Mouse (Mus musculus) forebrain, embryonic 12.5 days (tissue): ENCODE results near the gene Wnk2. TPM values are rescaled to one million over a fixed set of nuclear protein-coding genes. Genes with fewer than 3 reads are reported as not detected.

Source experiments
- ATAC-seq: fragments of 200-750 bp; cut with Nextera tagmentation; 2 replicates; pipeline ENCODE4 v1.8.0; 2017; ENCODE audit warnings: moderate TSS enrichment; ENCODE audit not compliant: low FRiP score
- H3K27ac ChIP-seq: fragments of 300-500 bp; sonication (generic); 2 replicates; pipeline ENCODE4 v1.5.1; 2016; ENCODE audit warnings: mild to moderate bottlenecking
- H3K27me3 ChIP-seq: fragments of 300-500 bp; sonication (generic); 2 replicates; pipeline ENCODE4 v1.6.1; 2016; ENCODE audit warnings: mild to moderate bottlenecking
- H3K36me3 ChIP-seq: fragments of 300-500 bp; sonication (generic); replicated peaks from 2 replicates; pipeline ENCODE4 v1.6.1; 2016; ENCODE audit warnings: mild to moderate bottlenecking
- H3K4me1 ChIP-seq: fragments of 300-500 bp; sonication (generic); 2 replicates; pipeline ENCODE4 v1.6.1; 2016
- H3K4me2 ChIP-seq: fragments of 300-500 bp; sonication (generic); 2 replicates; pipeline ENCODE4 v1.6.1; 2016; ENCODE audit warnings: mild to moderate bottlenecking, moderate library complexity
- H3K4me3 ChIP-seq: fragments of 300-500 bp; sonication (generic); replicated peaks from 2 replicates; pipeline ENCODE4 v1.5.1; 2016; ENCODE audit warnings: mild to moderate bottlenecking
- H3K9ac ChIP-seq: fragments of 300-500 bp; sonication (generic); 2 replicates; pipeline ENCODE4 v1.6.1; 2016; ENCODE audit warnings: mild to moderate bottlenecking
- H3K9me3 ChIP-seq: fragments of 300-500 bp; sonication (generic); 2 replicates; pipeline ENCODE4 v1.6.1; 2016
- WGBS: fragments of 180-500 bp; shearing (Covaris S2); methylation state at CpG from one replicate; pipeline ENCODE4 v1.1.7; 2016; 5-methylcytosine and 5-hydroxymethylcytosine counted together
- polyA plus RNA-seq: library from polyadenylated mRNA; unstranded; fragments of >200 nt; fragmentation: Nextera tagmentation; extraction: Ambion mirVana; gene quantifications from 2 replicates; pipeline ENCODE4 v1.2.1, GENCODE M21; 2016

Wnk2 gene
- polyA plus RNA-seq, 1 experiment from 2014 or later, result 13.7 TPM

DNA sequence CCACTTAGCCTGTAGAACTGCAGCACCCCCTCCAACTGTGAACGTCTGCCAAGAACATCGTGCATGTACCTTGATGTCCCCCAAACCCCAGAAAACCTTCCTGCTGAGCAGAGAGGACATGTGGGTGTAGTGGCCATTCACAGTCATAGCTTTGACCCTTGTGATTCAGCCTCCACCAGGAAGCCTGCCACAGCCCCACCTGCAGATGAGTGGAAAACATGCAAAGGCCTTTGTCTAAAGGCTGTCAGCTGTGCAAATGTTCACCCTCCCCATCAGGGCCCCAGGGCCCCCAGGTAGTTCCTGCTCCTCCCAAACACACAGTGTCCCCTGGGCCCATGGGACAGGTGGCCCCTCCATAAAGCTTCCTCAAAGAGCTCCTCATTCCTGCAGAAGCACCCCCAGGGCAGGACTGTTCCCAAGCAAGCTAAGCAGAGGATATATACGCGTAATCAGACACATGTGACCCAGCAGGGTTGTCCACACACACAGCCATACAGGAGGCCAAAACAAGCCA, 16.4 kb downstream of the Wnk2 start:
- Histone ChIP-seq H3K4me1 (peaks cover 59% of the 10 kb centered on the region), H3K36me3 (peaks cover 5% of the 10 kb centered on the region; the same call in 1 of the 2 replicates), H3K27ac (peak overlapping the region; percentile 19; the same call in 1 of the 2 replicates), H3K9ac (0 out of 2 replicates have a peak overlapping the region, but pooled peaks have one; percentile 4), H3K4me3 (no peak overlapping the region), H3K9me3 (no peaks in the 10 kb centered on the region), H3K27me3 (no peaks in the 10 kb centered on the region; the same call in 1 of the 2 replicates), H3K4me2 (no peak overlapping the region)
- ATAC-seq, result no peak
- 75% methylated on average over 4 of the region's 4 CpGs for WGBS

GRCm38 (mm10) chr13:49129845-49130244, 18.0 kb downstream of the Wnk2 start:
- H3K36me3 ChIP-seq, result peaks cover 5% of the 10 kb centered on the region; the same call in 1 of the 2 replicates
- no peak for ATAC-seq
- H3K9ac ChIP-seq, result peak overlapping the region; percentile 21; the same call in 1 of the 2 replicates
- H3K27ac ChIP-seq, result no peak overlapping the region
- 9% methylated on average over 4 of the region's 4 CpGs for WGBS
- H3K4me1 ChIP-seq, result peaks cover 59% of the 10 kb centered on the region
- H3K9me3 ChIP-seq, result no peaks in the 10 kb centered on the region
- H3K4me2 ChIP-seq, result no peak overlapping the region
- no peaks in the 10 kb centered on the region; the same call in 1 of the 2 replicates for H3K27me3 ChIP-seq
- H3K4me3 ChIP-seq, result no peak overlapping the region

DNA sequence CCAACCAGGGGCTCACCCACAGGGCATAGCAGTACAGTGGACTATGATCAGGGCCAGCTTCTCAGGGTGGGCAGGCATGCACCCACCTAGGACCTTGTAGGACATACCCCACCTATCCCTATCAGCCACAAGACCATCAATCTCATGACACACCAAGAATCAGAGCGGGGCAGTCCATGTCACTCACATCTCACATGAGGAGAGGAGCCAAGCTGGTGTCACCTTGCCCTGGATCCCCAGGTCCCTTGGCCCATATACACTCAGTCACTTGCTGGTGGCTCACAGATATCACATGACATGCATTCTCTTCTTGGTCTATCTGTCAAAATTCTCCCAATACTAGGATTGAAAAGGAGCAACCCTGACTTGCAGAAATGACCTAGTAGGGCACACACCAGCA, 18.7 kb downstream of the Wnk2 start:
- H3K36me3 ChIP-seq, result peaks cover under 1% of the 10 kb centered on the region; the same call in 1 of the 2 replicates
- no peak for ATAC-seq
- no peak overlapping the region for H3K27ac ChIP-seq
- 90% methylated on average over 1 of the region's 1 CpGs for WGBS
- peaks cover 59% of the 10 kb centered on the region for H3K4me1 ChIP-seq
- no peaks in the 10 kb centered on the region; the same call in 1 of the 2 replicates for H3K27me3 ChIP-seq
- H3K4me3 ChIP-seq, result no peak overlapping the region
- H3K9me3 ChIP-seq, result no peaks in the 10 kb centered on the region
- H3K9ac ChIP-seq, result no peak overlapping the region
- no peak overlapping the region for H3K4me2 ChIP-seq

GRCm38 (mm10) chr13:49127844-49128631, 19.8 kb downstream of the Wnk2 start:
- Histone ChIP-seq H3K4me3 (no peak overlapping the region), H3K4me1 (peaks cover 59% of the 10 kb centered on the region), H3K36me3 (no peaks in the 10 kb centered on the region), H3K9me3 (no peaks in the 10 kb centered on the region), H3K27ac (peak overlapping the region; percentile 71), H3K9ac (0 out of 2 replicates have a peak overlapping the region, but pooled peaks have one; percentile 17), H3K27me3 (no peaks in the 10 kb centered on the region; the same call in 1 of the 2 replicates), H3K4me2 (peak overlapping the region; percentile 25; the same call in 1 of the 2 replicates)
- WGBS, result 52% methylated on average over 15 of the region's 15 CpGs
- ATAC-seq, result peak; percentile 49

- Histone ChIP-seq H3K9me3 (no peaks in the 10 kb centered on the region), H3K27me3 (no peaks in the 10 kb centered on the region), H3K36me3 (no peaks in the 10 kb centered on the region; the same call in 1 of the 2 replicates), H3K27ac (no peak overlapping the region), H3K9ac (no peak overlapping the region), H3K4me2 (no peak overlapping the region), H3K4me3 (no peak overlapping the region), H3K4me1 (peaks cover 20% of the 10 kb centered on the region)
- ATAC-seq, result no peak
- WGBS, result 82% methylated on average over 4 of the region's 4 CpGs
Measured at GRCm38 (mm10) chr13:49122106-49122505, 25.7 kb downstream of the Wnk2 start.

DNA sequence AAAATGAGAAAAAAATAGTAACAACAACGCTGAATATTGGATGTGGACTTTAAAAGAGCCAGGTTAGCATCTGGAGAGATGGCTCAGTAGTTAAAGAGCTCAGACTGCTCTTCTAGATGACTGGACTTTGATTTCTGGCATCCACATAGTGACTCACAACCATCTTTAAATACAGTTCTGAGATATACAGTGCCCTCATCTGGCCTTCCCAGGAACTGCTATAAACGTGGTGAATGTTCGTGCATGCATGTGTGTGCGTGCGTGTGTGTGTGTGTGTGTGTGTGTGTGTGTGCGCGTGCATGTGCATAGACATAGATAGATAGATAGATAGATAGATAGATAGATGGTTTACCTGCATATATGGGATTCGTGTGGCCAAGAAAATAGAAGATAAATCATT, 30.3 kb downstream of the Wnk2 start:
- Histone ChIP-seq H3K27ac (no peak overlapping the region), H3K9me3 (no peaks in the 10 kb centered on the region), H3K4me3 (no peak overlapping the region), H3K4me1 (peaks cover 15% of the 10 kb centered on the region), H3K27me3 (no peaks in the 10 kb centered on the region), H3K9ac (no peak overlapping the region), H3K36me3 (no peaks in the 10 kb centered on the region; the same call in 1 of the 2 replicates), H3K4me2 (no peak overlapping the region)
- ATAC-seq, result no peak
- 91% methylated on average over 8 of the region's 8 CpGs for WGBS

- no peak overlapping the region for H3K9ac ChIP-seq
- WGBS, result 87% methylated on average over 14 of the region's 14 CpGs
- ATAC-seq, result no peak
- no peak overlapping the region for H3K4me2 ChIP-seq
- H3K27me3 ChIP-seq, result no peaks in the 10 kb centered on the region
- H3K4me1 ChIP-seq, result peaks cover 1% of the 10 kb centered on the region; the same call in 1 of the 2 replicates
- H3K27ac ChIP-seq, result no peak overlapping the region
- H3K9me3 ChIP-seq, result no peaks in the 10 kb centered on the region
- no peaks in the 10 kb centered on the region; the same call in 1 of the 2 replicates for H3K36me3 ChIP-seq
- H3K4me3 ChIP-seq, result no peak overlapping the region
Measured at GRCm38 (mm10) chr13:49114921-49115320, 32.9 kb downstream of the Wnk2 start.

GRCm38 (mm10) chr13:49114116-49114515, 33.7 kb downstream of the Wnk2 start:
- no peak overlapping the region for H3K9ac ChIP-seq
- 76% methylated on average over 4 of the region's 4 CpGs for WGBS
- no peaks in the 10 kb centered on the region for H3K4me1 ChIP-seq
- H3K4me3 ChIP-seq, result no peak overlapping the region
- no peaks in the 10 kb centered on the region for H3K27me3 ChIP-seq
- H3K27ac ChIP-seq, result no peak overlapping the region
- no peak overlapping the region for H3K4me2 ChIP-seq
- no peaks in the 10 kb centered on the region for H3K9me3 ChIP-seq
- H3K36me3 ChIP-seq, result no peaks in the 10 kb centered on the region; the same call in 1 of the 2 replicates
- no peak for ATAC-seq

DNA sequence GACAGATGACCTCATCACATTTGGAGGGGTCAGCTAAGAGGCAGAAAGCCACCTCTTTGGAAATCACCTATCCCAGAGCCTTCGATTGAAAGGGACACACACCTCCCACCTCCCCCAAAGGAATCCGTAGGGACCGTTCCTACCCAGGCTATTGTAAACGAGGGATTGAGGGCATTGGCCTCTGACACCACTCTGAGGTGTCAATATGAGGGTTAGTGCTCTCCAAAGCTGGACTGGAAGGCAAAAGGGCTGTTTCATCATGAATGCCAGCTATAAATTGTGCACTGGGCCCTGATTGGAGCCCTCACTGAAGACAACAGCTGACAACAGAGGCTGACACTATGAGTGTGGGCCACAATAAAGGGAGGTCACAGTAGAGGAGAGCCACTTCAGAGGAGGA, 34.5 kb downstream of the Wnk2 start:
- ATAC-seq, result no peak
- Histone ChIP-seq H3K36me3 (no peaks in the 10 kb centered on the region; the same call in 1 of the 2 replicates), H3K4me3 (no peak overlapping the region), H3K27me3 (no peaks in the 10 kb centered on the region), H3K4me2 (no peak overlapping the region), H3K9ac (no peak overlapping the region), H3K9me3 (no peaks in the 10 kb centered on the region), H3K4me1 (no peaks in the 10 kb centered on the region), H3K27ac (no peak overlapping the region)
- 73% methylated on average over 4 of the region's 4 CpGs for WGBS

DNA sequence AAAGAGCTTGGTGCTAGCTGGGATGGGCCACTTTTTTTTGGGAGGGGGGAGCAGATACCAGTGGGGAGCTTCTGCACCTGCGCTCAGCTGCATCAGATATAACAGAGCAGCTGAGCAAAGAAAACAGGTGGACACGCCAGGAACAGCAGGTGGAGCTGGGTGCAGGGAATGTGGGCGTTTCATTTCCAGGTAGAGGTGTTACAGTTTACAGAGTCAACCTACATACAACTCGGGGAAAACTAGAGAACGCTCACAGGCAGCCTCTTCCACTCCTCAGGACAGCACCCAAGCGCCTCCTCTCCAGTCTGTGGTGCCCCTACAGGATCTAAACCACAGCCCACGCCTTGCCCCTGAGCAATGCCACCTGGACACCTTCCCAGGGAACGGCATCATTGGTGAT, 35.2 kb downstream of the Wnk2 start:
- WGBS, result 91% methylated on average over 8 of the region's 8 CpGs
- Histone ChIP-seq H3K27ac (no peak overlapping the region), H3K27me3 (no peaks in the 10 kb centered on the region), H3K4me3 (no peak overlapping the region), H3K36me3 (no peaks in the 10 kb centered on the region), H3K4me1 (no peaks in the 10 kb centered on the region), H3K9me3 (no peaks in the 10 kb centered on the region), H3K4me2 (no peak overlapping the region), H3K9ac (no peak overlapping the region)
- no peak for ATAC-seq

- Histone ChIP-seq H3K4me2 (no peak overlapping the region), H3K27me3 (no peaks in the 10 kb centered on the region), H3K36me3 (peaks cover 4% of the 10 kb centered on the region; the same call in 1 of the 2 replicates), H3K27ac (no peak overlapping the region), H3K4me3 (no peak overlapping the region), H3K4me1 (no peaks in the 10 kb centered on the region), H3K9ac (no peak overlapping the region), H3K9me3 (no peaks in the 10 kb centered on the region)
- ATAC-seq, result no peak
- WGBS, result 84% methylated on average over 3 of the region's 3 CpGs
Measured at GRCm38 (mm10) chr13:49109665-49110064, 38.1 kb downstream of the Wnk2 start.

DNA sequence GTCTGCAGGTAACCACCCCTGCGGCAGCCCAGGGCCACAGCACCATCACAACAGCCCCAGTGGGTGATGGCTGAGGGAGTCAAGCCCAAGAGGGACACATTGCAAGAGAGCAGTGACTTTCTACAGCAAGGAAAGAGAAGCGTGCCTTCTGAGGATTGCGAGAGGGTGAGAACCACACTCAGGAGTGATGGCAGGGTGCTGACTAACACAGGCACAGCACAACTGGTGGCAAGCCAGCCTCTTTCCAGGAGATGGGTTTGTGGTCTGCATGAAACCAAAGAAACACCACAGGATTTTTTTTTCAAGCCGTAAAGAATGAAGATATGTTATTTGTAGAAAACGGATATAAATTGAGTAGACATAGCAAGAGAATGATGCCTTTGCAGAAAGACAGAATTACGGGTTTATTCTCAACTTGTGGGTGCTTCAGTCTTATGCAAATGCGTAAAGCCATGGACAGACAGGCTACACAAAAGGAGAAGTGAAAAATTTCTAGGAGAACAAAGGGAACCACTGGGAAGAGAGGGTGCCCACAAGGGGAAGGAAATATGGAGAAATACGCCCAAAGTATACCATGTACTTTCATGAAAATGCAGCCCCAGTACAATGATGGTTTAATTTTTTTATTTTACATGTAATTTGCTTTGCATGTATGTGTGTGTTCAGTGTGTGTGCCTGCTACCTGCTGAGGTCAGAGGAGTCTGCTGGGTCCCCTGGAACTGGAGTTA, 39.5 kb downstream of the Wnk2 start:
- ATAC-seq, result no peak
- no peak overlapping the region for H3K4me3 ChIP-seq
- H3K27me3 ChIP-seq, result no peaks in the 10 kb centered on the region
- H3K4me2 ChIP-seq, result no peak overlapping the region
- peaks cover 4% of the 10 kb centered on the region; the same call in 1 of the 2 replicates for H3K36me3 ChIP-seq
- H3K9me3 ChIP-seq, result no peaks in the 10 kb centered on the region
- H3K4me1 ChIP-seq, result peaks cover 3% of the 10 kb centered on the region; the same call in 1 of the 2 replicates
- WGBS, result 90% methylated on average over 8 of the region's 8 CpGs
- no peak overlapping the region for H3K27ac ChIP-seq
- H3K9ac ChIP-seq, result no peak overlapping the region
